Mouse (Mus musculus) embryo, embryonic 10.5 days (tissue): ENCODE results near the gene Zfp385c.
A peak's percentile ranks its signal among the peaks of the same experiment; 100 is the strongest.
"Not testable (repeated sequence)": the region's sequence is repeated elsewhere in the genome, so short reads cannot be mapped to it uniquely, and the experiment has no call there.

ENCODE experiments used
- DNase-seq: peaks from one replicate; pipeline ENCODE4 v3.0.0-alpha.2; 2015; ENCODE audit warnings: low spot score

The Zfp385c gene

DNA sequence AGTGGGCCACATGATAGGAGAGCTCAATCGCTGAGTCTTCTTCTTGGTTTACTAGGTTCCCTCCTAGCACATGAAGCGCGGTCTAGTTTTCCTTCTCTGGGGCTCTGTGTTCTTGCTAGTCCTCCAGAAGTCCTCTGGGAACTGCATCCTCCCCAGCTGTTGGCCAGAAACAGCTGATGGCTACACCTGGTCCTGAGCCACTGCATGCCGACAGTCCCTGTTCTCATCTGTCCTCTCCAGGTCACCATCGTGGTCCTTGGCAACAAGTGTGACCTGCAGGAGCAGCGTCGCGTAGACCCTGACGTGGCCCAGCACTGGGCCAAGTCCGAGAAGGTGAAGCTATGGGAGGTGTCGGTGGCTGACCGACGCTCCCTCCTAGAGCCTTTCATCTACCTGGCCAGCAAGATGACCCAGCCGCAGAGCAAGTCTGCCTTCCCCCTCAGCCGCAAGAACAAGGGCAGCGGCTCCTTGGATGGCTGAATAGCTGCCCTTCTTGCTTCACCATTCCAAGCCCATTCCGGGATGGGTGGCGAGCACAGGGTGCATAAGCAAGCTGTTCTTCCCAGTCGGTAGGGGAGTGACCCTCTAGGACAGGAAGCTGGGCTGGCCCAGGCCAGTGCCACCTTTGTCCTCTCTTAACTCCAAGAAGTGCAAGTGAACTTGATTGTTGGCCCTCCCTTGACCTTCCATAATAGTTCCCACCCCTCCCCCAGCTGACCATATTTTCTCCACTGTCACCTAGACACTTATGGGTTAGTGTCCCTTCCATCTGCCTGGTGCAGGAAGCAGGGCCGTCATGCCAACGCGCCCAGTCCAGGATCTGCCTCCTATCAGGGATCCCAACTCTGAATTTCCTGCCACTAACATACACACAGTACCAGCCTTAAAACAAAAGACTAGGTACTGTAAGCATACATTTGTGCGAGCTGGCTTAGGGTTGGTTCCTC lies 66.2 kb downstream of the Zfp385c start:
- no peak for DNase-seq

DNA sequence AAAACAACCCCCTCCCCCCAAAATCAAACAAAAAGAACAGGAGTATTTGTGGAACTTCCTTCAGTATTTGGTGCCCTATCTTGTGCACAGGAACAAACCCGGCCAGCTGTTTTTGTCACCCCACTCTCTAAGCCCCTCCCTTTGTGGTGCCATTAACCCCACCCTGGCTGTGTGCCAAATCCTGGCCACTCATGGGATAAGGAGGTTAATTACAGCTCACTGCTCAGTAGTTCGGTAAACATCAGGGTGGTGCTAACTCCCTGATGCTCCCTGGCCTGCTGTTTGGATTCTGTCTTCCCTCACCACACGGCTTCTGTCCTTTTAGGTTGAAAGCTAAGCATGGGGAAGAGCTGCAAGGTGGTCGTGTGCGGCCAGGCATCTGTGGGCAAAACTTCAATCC lies 68.4 kb downstream of the Zfp385c start:
- DNase-seq, result no peak

DNA sequence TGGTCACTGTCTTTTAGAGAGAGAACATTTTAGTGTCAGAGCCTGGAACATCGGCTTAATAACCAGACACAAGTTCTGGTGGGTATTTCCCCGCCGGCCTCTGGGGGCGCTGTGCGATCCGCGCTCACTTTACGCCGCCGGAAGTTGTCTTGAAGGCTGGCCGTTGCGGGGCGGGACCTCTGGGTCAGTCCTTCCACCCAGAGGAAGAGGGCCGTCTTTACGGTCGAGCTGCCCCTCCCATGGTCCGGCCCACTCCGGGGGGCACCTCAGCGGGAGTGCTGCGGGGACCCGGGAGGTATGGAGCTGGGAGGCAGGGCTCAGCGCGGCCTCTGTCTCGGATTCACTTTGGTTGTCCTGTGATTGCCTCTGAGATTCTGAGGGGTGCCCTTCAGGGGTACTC lies 69.5 kb downstream of the Zfp385c start:
- peak; percentile 95 for DNase-seq

DNA sequence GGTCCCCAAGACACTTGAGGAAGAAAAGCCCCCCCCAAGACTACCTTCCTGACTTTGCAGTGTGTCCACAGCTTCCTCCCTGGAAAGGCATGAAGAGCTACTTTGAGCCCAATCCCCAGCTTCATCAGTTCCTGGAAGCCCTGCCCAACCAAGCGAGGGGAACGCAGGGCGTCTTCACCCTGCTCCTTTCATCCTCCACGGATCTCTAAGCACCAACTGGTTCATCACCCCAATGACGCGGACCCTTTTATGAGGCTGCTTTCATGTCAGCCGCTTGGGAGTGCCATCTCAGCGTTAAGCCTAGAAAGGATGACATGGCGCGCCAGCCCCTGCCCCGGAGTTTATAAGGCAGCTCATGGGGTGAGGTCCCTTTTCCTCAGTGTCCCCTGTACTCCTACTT lies 72.3 kb downstream of the Zfp385c start, which contains the start of gene Dnajc7:
TSS of gene Dnajc7 (minus strand) at position 187 of the 400 bp plus-strand sequence.
- no peak for DNase-seq

DNA sequence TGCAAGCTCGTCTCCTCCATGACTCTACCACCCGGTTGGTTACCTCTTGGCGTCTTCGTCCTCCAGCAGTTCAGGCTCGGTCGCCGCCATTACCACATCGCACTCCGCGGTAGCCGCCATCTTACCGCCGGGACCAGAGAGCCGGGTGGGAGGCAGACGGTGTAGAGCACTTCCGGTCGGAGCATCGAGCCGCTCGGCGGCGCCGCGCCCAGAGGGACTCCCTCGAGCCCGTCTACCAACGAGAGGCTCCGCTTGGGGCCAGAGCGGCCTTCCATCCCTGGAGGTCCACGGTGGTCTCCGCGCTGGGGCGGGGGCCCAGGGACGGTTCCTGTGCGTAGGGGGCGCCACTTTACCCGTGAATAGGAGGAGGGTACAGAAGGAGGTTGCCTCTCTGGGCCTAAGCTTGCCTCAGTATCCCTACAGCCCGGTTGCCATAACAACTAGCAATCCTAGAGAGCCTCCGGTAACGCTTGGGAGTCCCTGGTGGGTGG lies 72.7 kb downstream of the Zfp385c start:
- DNase-seq, result peak; percentile 99

DNA sequence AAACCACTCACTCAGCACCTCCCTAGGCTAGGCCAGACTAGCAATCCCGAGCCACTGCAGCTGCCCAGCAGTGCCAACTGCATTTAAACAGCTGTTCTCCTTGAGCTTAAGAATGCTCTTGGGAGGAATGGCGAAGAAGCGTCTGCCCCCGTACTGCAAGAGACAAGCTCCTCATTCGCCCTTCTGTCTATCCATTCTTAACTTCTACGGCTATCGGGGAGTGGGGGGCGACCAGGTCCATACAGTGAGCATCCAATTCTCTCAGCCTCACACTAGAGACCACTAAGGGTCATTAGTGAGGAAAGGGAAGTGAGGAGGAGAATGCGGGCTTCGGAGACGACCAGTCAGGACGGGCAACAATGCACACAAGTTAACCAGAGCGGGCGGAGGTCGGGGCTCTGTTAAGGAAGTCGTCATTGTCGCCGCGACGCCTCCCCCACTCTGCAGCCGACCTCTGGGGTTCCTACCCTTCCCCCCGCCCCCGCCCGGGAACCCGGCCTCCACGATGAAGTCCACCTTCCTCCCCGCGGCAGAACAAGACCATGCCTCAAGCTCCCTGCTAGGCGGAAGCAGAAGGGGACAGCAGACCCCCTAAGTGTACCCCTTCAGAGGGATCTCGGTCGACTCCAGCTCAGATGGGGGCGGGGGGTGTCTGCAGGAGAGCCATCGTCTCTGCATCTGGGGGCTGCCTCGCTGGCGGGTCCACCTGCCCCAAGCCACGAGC lies 73.3 kb downstream of the Zfp385c start, which contains the start of gene Nkiras2:
TSS of gene Nkiras2 (plus strand) at position 484 of the 724 bp plus-strand sequence.
- DNase-seq, result peak; percentile 83

DNA sequence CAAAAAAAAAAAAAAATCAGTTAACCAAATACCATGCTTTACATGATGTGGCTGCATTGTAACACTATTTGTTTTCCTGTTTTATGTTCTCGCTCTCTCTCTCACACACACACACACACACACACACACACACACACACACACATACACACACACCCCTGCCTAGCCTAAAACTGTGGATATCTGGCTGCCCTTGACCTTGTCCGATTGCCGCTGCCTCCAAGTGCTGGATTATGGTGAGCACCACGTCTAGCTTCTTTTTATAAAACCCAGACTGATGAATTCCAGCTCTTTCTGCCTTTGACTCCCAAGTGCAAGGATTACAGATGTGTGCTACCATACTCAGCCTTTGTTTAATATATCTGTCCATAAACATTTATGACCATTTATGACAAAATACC lies 74.8 kb downstream of the Zfp385c start:
- DNase-seq, result no peak

DNA sequence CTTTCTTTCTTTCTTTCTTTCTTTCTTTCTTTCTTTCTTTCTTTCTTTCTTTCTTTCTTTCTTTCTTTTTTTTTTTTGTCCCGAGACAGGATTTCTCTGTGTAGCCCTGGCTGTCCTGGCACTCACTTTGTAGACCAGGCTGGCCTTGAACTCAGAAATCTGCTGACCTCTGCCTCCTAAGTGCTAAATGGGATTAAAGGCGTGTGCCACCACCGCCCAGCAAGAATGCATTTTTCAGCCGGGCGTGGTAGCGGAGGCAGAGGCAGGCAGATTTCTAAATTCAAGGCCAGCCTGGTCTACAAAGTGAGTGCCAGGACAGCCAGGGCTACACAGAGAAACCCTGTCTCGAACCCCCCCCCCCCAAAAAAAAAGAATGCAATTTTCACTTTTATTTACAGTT lies 75.4 kb downstream of the Zfp385c start:
- DNase-seq, result not testable (repeated sequence)

DNA sequence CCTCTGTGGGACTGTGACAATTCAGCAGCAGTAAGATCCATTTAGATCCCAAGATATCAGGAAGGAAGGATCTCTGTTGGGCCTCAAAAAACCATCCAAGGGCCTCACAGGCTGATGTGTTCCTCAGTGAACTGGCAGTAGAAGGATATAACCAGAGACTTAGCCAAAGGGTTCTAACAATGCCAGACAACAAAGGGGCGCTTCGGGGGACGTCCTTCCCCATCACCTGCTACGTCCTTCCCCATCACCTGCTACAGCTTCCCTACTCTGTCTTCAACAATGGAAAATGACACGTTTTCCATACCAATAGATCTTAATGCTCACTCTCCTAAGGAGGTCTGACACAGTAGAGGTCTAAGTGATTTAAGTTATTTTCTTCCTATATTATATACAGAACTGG lies 75.9 kb downstream of the Zfp385c start:
- DNase-seq, result no peak

DNA sequence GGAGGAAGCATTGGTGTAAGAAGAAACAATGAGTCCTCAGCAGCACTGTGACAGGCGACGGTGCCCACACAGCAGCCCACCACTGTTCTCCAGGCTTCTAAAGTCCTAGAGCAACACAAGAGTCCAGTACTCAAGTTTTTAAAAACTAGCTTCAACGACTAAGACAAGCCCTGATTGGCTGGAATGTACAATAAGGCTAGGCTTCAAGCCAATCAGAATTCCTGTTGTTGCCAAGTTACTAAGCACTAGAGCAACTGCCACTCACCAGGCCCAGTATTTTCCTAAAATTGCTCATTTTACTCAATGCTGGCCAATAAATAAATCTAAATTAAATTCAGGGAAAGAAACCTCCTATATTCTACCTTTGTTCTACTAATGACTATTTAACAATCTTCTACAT lies 79.0 kb downstream of the Zfp385c start:
- peak; percentile 33 for DNase-seq

DNA sequence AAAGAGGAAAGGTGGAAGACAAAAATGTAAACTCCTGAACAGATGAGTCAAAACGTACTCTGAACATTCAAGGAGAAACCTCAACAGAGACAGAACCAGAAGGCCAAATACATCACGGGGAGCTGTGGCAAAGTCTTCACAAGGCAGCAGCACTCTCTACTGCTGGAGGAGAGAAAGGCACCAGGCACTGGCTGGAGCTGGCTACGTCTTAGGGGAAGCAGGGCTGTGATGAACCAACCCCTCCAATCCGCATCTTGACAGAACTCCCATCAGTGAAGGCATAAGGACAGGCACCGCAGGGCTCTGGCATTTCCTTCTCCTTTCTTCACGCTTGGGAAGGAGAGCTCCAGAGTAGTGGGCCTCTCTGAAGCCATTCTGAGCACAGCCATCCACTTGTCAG lies 80.6 kb downstream of the Zfp385c start:
- DNase-seq, result no peak

DNA sequence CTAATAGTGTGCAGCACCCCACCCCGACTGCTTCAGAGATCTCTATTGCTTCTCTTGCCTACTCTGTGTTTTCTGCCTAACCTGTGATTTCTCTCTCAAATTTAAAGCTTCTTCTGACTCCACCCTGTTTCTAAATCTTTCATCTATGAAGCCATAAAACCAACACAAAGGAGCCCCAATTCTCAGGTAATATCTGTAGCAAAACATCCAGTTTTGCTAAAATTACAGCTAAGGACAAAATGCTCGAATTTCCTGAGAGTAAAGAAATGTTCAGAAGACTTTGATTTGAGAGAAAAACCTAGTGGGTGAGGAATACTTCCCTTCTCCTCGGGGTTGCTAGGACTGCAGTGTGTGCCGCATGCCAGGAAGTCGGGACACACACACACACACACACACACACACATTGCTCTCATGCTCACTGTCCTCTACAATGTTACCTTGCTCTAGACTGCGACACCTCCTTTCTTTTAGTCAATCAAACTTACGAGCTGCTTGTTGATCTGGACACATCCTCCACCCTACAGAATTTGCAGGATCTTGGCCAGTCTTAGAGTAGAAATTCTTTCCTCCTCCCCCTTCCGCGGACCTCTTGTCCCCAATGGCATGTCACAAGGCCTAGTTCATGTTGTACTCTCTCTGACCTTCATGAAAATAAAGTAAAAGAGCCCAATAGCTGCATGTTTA lies 82.1 kb downstream of the Zfp385c start:
- DNase-seq, result no peak

DNA sequence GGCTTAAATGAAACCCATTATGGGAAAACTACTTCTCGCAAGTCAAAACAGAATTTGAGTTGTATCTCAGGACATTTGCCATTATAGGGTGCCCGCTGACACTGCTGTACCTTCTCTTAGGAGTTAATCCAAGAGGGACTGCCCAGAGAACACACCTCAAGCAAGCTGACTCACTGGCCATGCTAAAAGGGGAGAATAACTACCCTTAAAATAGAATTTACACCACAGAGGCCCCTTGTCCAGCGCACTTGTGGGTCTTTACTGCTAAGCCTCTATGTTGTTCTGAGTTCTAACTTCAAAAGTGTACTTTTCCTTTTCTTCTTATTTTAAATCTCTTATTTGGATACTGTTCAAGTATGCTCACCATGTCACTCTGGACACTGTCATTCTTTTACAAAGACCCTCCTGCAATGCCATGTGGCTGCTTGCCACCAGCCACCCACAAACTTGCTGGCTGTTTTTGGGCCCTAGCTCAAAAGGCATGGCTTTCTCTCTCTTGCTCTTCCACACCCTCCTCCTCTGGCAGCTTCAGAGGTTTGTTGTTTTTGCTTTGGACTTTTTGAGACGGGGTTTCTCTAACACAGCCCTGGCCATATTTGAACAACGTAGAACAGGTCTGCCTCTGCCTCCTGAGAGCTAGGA lies 82.8 kb downstream of the Zfp385c start:
- no peak for DNase-seq

DNA sequence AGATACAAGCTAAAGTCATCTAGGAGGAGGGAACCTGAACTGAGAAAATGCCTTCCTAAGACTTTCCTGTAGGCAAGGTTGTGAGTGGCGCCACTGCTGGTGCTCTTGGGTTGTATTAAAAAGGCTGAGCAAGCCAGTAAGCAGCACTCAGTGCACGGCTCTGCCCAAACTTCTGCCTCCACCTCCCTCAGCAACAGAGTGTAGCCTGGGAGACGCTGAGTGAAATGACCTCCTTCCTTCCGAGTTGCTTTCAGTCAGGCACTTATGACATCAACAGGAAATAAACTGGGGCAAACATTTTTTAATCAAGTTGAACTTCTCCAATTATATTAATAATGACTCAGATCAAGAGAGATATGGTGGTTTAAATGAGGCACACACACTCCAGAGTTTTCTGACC lies 83.5 kb downstream of the Zfp385c start:
- DNase-seq, result no peak

DNA sequence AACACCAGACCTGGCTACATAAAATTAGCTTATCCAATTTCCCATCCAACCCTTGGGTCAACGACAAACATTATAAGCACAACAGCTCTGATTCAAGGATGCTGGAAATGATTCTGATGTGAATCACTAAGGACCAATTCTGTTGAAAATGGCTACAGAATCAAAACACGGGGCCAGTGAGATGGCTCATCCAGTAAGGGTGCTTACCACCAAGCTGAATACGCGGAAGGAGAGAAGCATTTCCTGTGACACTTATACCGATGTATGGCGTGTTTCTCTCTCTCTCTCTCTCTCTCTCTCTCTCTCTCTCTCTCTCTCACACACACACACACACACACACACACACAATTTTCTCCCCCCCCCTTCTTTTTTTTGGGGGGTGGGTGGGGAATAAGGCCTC lies 85.1 kb downstream of the Zfp385c start:
- DNase-seq, result no peak

DNA sequence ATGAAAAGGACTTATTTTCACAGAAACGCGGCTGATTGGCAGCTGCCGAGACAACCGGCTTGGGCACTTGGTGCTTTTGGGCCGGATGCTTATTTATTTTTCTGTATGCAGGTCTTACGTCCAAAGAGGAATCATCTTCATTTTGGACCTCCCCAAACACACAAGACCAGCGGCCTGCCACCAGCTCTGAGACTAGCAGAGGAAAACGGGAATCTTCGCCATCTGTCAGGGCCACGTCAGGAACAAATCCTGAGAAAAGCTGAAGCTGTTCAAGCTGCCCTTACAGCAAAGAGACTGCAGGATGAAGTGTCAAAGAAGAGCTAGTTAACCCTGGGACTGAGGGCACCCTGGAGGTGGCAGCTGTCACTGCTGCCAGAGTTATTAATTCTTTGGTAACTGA lies 86.8 kb downstream of the Zfp385c start:
- no peak for DNase-seq

DNA sequence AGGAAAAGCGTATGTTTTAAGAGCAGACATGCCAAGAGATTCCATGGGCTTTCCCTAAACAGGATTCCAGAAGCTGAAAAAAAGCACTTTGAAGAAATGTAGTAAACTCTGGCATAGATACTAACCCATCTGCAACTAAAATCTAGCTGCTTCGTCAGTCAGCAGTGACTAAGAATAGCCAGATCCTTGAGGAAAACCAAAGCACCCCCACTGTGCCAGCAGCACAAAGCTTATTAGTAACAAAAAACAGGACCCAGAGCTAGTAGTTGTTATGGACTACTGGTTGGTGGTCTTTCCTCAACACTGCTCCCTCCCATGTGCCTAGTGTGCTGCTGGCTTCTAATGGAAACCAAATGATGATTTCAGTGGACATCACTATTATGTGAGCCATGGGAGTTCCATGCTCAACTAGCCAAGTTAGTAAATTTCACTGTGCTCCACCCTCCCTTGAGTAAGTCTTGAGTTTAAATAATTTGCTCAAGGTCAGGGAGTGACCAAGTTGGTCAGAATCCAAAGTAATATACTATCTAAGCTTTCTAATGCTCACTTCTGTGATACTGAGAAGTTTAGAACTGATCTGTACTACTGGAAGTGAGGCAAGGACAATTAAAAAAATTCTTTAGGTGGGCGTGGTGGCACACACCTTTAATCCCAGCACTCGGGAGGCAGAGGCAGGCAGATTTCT lies 87.8 kb downstream of the Zfp385c start:
- no peak for DNase-seq

DNA sequence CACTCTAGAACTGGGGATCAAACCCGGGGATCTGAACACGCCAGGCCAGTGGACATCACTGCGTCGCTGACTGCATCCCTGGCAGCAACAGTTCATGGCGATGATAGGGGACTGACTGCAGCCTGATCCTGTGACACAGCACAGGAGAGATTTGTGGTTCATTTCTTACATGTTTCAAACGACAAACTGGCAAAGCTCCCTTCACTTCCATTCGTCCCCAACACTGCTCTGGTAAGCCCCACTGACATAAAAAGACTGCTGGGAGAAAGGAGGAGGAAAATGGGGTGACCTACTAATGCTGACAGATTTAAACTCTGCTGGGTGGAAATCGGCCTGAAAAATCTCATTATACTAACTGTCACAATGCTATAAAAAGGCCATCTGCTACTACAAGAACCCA lies 88.4 kb downstream of the Zfp385c start:
- no peak for DNase-seq

DNA sequence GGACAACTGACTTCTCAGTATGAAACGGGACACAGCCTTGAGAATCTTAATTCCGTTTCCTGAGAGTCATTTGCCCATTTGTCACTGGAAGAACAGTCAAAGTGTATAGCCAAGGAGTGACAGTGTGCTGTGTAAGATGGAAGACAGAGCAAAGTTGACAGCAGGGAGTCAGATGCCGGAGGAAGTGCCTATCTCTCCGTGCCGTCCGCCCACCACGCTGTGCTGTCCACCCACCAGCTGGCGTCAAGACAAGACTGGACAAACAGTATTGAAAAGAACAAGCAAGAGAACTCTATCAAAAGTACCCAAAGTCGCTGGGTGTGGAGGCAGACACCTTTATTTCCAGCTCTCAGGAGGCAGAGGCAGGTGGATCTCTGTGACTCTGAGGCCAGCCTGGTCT lies 89.1 kb downstream of the Zfp385c start:
- no peak for DNase-seq

DNA sequence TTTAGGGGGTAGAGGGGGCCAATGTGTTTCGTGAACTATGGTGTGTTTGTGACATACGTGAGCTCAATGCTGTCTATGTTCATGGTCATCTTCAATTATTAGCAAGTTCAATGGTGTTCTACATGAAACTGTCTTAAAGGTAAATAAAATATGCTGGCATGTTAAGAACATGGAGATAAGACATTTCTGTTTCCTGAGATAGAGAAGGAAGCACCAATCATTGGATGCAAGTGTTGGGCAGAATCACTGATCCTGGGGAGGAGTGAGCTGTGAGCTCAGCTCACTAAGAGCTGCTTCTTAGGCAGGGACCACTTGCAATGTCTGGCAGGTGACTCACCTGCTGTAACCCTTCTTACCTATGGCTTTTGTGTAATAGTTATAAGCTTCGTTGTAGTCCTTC lies 90.9 kb downstream of the Zfp385c start:
- DNase-seq, result no peak

DNA sequence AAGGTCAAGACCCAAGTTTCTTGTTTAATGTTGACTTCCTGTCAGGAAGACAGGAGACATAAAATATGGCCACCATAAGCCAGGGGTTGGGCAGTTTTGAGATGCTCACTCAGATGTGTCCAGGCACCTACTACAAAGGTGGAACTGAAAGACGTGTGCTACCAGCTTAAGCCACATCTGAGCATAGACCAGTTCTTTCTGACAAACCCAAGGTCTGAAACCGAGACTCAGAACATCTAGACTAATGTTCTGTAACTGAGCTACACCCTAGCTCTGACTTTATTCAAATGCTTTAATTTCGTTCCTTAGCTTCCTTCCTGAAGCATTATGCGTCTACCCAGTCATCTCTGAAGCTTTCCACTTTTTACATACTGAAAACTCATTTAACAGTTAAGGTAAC lies 94.2 kb downstream of the Zfp385c start:
- DNase-seq, result no peak
